Mouse (Mus musculus): ENCODE measurements around the gene Dnajc3.
A peak's percentile ranks its signal among the peaks of the same experiment; 100 is the strongest.

Dnajc3 gene

GRCm38 (mm10) chr14:118937533-118938492 is at the start of gene Dnajc3:
Dnajc3 (plus strand) TSS chr14:118937976.
- peak; percentile 99 for DNase-seq (ENCODE audit: low read depth, low spot score)

- DNase-seq (ENCODE audit: low read depth, low spot score) = peak; percentile 92
These were observed 47.7 kb upstream of the Dnajc3 start for GRCm38 (mm10) chr14:118890101-118890500.

GRCm38 (mm10) chr14:118895228-118895627 is 42.5 kb upstream of the Dnajc3 start:
- DNase-seq (ENCODE audit: low read depth, low spot score) = no peak

GRCm38 (mm10) chr14:118895655-118896054 is 42.1 kb upstream of the Dnajc3 start:
- no peak for DNase-seq (ENCODE audit: low read depth, low spot score)

- no peak for DNase-seq (ENCODE audit: low read depth, low spot score)
These were observed 37.8 kb upstream of the Dnajc3 start for GRCm38 (mm10) chr14:118899940-118900339.

GRCm38 (mm10) chr14:118900911-118901310 is 36.9 kb upstream of the Dnajc3 start:
- no peak for DNase-seq (ENCODE audit: low read depth, low spot score)

GRCm38 (mm10) chr14:118903397-118903796 is 34.4 kb upstream of the Dnajc3 start:
- DNase-seq (ENCODE audit: low read depth, low spot score) = peak; percentile 81

GRCm38 (mm10) chr14:118903867-118904562 is 33.8 kb upstream of the Dnajc3 start:
- DNase-seq (ENCODE audit: low read depth, low spot score) = no peak

GRCm38 (mm10) chr14:118907592-118907991 is 30.2 kb upstream of the Dnajc3 start:
- DNase-seq (ENCODE audit: low read depth, low spot score) = no peak

GRCm38 (mm10) chr14:118909872-118910271 is 27.9 kb upstream of the Dnajc3 start:
- DNase-seq (ENCODE audit: low read depth, low spot score) = no peak

- DNase-seq (ENCODE audit: low read depth, low spot score) = peak; percentile 84
These were observed 27.2 kb upstream of the Dnajc3 start for GRCm38 (mm10) chr14:118910332-118911222.

GRCm38 (mm10) chr14:118911521-118911920 is 26.3 kb upstream of the Dnajc3 start:
- peak; percentile 18 for DNase-seq (ENCODE audit: low read depth, low spot score)

GRCm38 (mm10) chr14:118913651-118914050 is 24.1 kb upstream of the Dnajc3 start:
- DNase-seq (ENCODE audit: low read depth, low spot score) = no peak

GRCm38 (mm10) chr14:118919025-118919424 is 18.8 kb upstream of the Dnajc3 start:
- DNase-seq (ENCODE audit: low read depth, low spot score) = peak; percentile 74

- DNase-seq (ENCODE audit: low read depth, low spot score) = no peak
These were observed 17.1 kb upstream of the Dnajc3 start for GRCm38 (mm10) chr14:118920654-118921053.

GRCm38 (mm10) chr14:118922251-118922650 is 15.5 kb upstream of the Dnajc3 start:
- peak; percentile 55 for DNase-seq (ENCODE audit: low read depth, low spot score)

- DNase-seq (ENCODE audit: low read depth, low spot score) = peak; percentile 45
These were observed 15.1 kb upstream of the Dnajc3 start for GRCm38 (mm10) chr14:118922667-118923184.

- peak; percentile 95 for DNase-seq (ENCODE audit: low read depth, low spot score)
These were observed 12.8 kb upstream of the Dnajc3 start, which contains the start of gene Dzip1 for GRCm38 (mm10) chr14:118924673-118925615. Dzip1 (minus strand) TSS chr14:118925460.

GRCm38 (mm10) chr14:118928565-118928964 is 9.2 kb upstream of the Dnajc3 start:
- DNase-seq (ENCODE audit: low read depth, low spot score) = no peak

GRCm38 (mm10) chr14:118929779-118930178 is 8.0 kb upstream of the Dnajc3 start:
- no peak for DNase-seq (ENCODE audit: low read depth, low spot score)
